Mouse (Mus musculus) midbrain, postnatal 0 days (tissue): ENCODE results near the gene Clca3a1. TPM values are rescaled to one million over a fixed set of nuclear protein-coding genes. Genes with fewer than 3 reads are reported as not detected.

ENCODE experiments used
- ATAC-seq: fragments of 200-750 bp; cut with Nextera tagmentation; 2 replicates; pipeline ENCODE4 v1.8.0; 2017; ENCODE audit warnings: moderate number of reproducible peaks, mild to moderate bottlenecking, moderate TSS enrichment, moderate library complexity; ENCODE audit not compliant: low FRiP score
- DNase-seq: peaks from one replicate; pipeline ENCODE4 v3.0.0-alpha.2; 2015; ENCODE audit warnings: low spot score
- H3K27ac ChIP-seq: fragments of 300-500 bp; sonication (generic); 2 replicates; pipeline ENCODE4 v1.5.1; 2014; ENCODE audit warnings: low read depth, mild to moderate bottlenecking, low read length, mixed read lengths
- H3K27me3 ChIP-seq: fragments of 300-500 bp; sonication (generic); 2 replicates; pipeline ENCODE4 v1.6.1; 2014; ENCODE audit warnings: low read length, control low read depth, mixed read lengths; ENCODE audit not compliant: insufficient read depth
- H3K36me3 ChIP-seq: fragments of 300-500 bp; sonication (generic); 2 replicates; pipeline ENCODE4 v1.6.1; 2014; ENCODE audit warnings: low read length, control low read depth, mixed read lengths; ENCODE audit not compliant: insufficient read depth
- H3K4me1 ChIP-seq: fragments of 300-500 bp; sonication (generic); 2 replicates; pipeline ENCODE4 v1.6.1; 2014; ENCODE audit warnings: mild to moderate bottlenecking, control low read depth, antibody characterized with exemption, low read length, mixed read lengths; ENCODE audit not compliant: insufficient read depth
- H3K4me2 ChIP-seq: fragments of 300-500 bp; sonication (generic); 2 replicates; pipeline ENCODE4 v1.6.1; 2014; ENCODE audit warnings: low read depth, mild to moderate bottlenecking, low read length, mixed read lengths; ENCODE audit not compliant: poor library complexity, severe bottlenecking
- H3K4me3 ChIP-seq: fragments of 300-500 bp; sonication (generic); 2 replicates; pipeline ENCODE4 v1.5.1; 2014; ENCODE audit warnings: low read depth, mild to moderate bottlenecking, low read length, moderate library complexity
- H3K9ac ChIP-seq: fragments of 300-500 bp; sonication (generic); replicated peaks from 2 replicates; pipeline ENCODE4 v1.6.1; 2014; ENCODE audit warnings: mild to moderate bottlenecking, low read length, moderate library complexity, mixed read lengths; ENCODE audit not compliant: poor library complexity, severe bottlenecking
- H3K9me3 ChIP-seq: fragments of 300-500 bp; sonication (generic); 2 replicates; pipeline ENCODE4 v1.6.1; 2016; ENCODE audit warnings: low read length, control low read depth
- CTCF ChIP-seq: IDR thresholded peaks from 2 replicates; pipeline ENCODE4 v1.5.1; 2016; ENCODE audit warnings: antibody characterized with exemption, mild to moderate bottlenecking
- whole genome bisulfite sequencing: fragments of 180-500 bp; shearing (Covaris S2); extraction: QIAGEN DNeasy Blood & Tissue Kit; methylation state at CpG from one replicate; pipeline ENCODE4 v1.1.7; 2014; 5-methylcytosine and 5-hydroxymethylcytosine counted together
- polyA plus RNA-seq: library from polyadenylated mRNA; unstranded; fragments of >200 nt; fragmentation: Nextera tagmentation; extraction: Ambion mirVana; gene quantifications from 2 replicates; pipeline ENCODE4 v1.2.1, GENCODE M21; 2015
- total RNA-seq: library from RNA; depleted of rRNA; stranded (reverse); fragments of >200 nt; gene quantifications from 2 replicates; pipeline ENCODE4 v1.2.3, GENCODE M21; 2014

The Clca3a1 gene
- total and polyA plus RNA-seq, 2 experiments from 2014 or later, result 0.27 to 1.4 TPM

DNA sequence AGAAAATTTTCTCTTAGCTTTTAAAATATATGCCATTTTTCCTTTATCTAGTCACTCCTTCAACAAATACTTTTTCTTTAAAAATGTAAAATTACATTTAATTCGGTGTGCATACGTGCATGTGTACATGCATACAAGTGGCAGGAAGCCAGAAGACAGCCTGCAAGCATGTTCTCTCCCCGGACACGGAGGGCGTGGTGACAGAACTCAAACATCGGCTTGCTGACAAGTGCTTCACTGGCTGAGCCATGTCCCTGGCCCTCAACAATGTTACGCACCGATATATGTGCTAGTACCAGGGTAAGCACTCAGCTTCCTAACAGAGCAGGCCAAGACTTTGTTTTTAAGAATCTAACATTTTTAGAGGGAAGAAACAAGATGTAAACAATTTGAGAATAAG, 46.2 kb downstream of the Clca3a1 start:
- WGBS, result 85% methylated on average over 8 of the region's 8 CpGs
- Histone ChIP-seq H3K4me1 (peaks cover 6% of the 10 kb centered on the region), H3K27ac (no peak overlapping the region), H3K4me2 (no peak overlapping the region), H3K36me3 (peaks cover 6% of the 10 kb centered on the region; the same call in 1 of the 2 replicates), H3K9ac (no peak overlapping the region), H3K27me3 (no peaks in the 10 kb centered on the region), H3K9me3 (no peaks in the 10 kb centered on the region), H3K4me3 (no peak overlapping the region)
- ATAC-seq (no peak), DNase-seq (no peak)
- no peak for TF ChIP-seq CTCF

DNA sequence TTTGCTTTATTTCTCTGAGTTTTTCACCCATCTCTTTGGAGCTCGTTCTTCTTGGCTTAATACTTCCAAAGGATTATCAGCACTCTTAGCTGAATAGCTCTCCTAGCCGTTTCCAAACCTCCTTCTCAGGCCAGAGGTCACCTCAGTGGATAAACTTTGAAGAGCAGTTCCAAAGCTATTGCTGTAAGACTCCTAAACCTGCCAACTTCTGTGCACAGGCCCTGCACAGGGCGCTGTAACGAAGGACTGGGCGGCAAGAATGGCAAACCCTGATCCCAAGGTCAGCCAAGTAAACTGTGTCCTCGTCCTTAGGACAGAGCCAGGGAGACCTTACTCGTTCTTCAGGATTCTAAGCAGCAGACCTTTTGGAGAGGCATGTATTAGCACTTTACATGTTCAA, 46.7 kb downstream of the Clca3a1 start:
- H3K4me1 ChIP-seq, result peaks cover 6% of the 10 kb centered on the region
- peaks cover 9% of the 10 kb centered on the region; the same call in 1 of the 2 replicates for H3K36me3 ChIP-seq
- DNase-seq (no peak), ATAC-seq (no peak)
- no peak overlapping the region for H3K9ac ChIP-seq
- no peak overlapping the region for H3K27ac ChIP-seq
- no peak overlapping the region for H3K4me3 ChIP-seq
- no peaks in the 10 kb centered on the region for H3K9me3 ChIP-seq
- no peak overlapping the region for H3K4me2 ChIP-seq
- WGBS, result 53% methylated on average over 7 of the region's 7 CpGs
- no peaks in the 10 kb centered on the region for H3K27me3 ChIP-seq
- no peak for TF ChIP-seq CTCF

DNA sequence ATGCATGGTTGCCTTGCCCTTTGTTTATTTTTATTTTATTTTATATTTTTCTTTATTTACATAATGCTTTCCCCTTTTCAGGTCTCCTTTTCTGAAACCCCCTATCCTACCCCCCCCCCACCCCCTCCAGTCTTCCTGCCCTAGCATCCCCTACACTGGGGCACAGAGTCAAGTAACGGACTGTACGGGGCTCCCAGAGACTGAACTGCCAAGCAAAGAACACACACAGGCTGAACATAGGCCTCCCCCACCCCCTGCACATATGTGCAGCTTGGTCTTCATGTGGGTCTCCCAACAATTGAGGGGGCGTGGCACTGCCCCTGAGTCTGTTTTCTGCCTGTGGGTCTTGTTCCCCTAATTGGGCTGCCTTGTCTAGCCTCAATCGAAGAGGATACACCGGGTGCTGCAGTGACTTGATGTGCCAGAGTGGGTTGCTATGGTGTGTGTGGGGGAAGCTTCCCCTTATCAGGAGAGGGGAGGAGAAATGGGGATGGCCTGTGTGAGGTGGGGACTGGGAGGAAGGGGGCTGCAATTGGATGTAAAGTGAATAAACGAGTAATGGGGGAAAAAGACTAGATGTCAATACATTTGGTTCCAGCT, 49.1 kb downstream of the Clca3a1 start:
- DNase-seq, result no peak

DNA sequence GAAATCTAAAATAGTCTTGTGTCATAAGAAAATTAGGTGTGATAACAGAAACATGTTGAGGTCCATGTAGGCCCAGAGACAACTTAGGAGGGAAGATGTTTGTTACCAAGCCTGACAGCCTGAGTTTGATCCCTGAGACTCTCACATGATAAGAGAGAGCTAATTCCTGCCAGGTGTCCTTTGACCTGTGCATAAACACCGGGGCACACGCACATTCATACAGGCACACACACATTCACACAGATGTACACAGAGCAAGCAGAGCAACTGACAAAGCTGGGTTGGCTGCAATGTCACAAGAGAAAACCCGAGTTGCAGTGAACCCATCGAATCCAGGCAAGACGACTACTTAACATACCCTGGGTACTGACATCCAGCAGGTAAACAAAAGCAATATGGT, 52.2 kb downstream of the Clca3a1 start:
- Histone ChIP-seq H3K36me3 (peaks cover 22% of the 10 kb centered on the region), H3K4me2 (no peak overlapping the region), H3K4me1 (no peaks in the 10 kb centered on the region), H3K4me3 (no peak overlapping the region), H3K27me3 (no peaks in the 10 kb centered on the region), H3K9ac (no peak overlapping the region), H3K9me3 (no peaks in the 10 kb centered on the region), H3K27ac (no peak overlapping the region)
- DNase-seq (no peak), ATAC-seq (no peak)
- 94% methylated on average over 5 of the region's 5 CpGs for WGBS
- TF ChIP-seq CTCF, result no peak

More for the DNA sequence above, 49.1 kb downstream of the Clca3a1 start:
- Histone ChIP-seq H3K4me1 (no peaks in the 10 kb centered on the region), H3K27me3 (no peaks in the 10 kb centered on the region), H3K4me2 (no peak overlapping the region), H3K36me3 (peaks cover 19% of the 10 kb centered on the region), H3K9ac (no peak overlapping the region), H3K9me3 (no peaks in the 10 kb centered on the region), H3K27ac (no peak overlapping the region), H3K4me3 (no peak overlapping the region)
- 80% methylated on average over 6 of the region's 6 CpGs for WGBS
- no peak for TF ChIP-seq CTCF
- ATAC-seq, result no peak

DNA sequence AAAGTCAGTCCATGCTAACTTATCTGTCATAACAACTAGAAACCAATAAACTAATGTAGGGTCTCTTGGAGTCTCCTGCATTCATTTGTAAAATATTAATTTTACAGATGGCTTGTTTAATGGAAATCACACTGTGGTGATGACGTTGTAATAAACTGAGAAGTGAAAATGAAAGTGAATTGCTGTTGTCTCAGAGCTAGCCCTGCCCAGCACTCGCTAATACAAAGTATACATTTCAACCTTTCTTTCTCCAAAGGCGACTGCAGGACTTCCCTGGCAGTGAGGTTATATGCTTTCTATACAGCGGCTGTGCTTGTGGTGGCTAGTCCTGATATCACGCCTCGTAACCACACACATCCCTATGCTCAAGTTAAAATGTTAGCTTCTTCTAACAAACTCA, 56.8 kb downstream of the Clca3a1 start:
- WGBS, result 94% methylated on average over 6 of the region's 6 CpGs
- H3K36me3 ChIP-seq, result peaks cover 12% of the 10 kb centered on the region
- H3K9ac ChIP-seq, result no peak overlapping the region
- no peak for ATAC-seq
- no peaks in the 10 kb centered on the region for H3K4me1 ChIP-seq
- TF ChIP-seq CTCF, result no peak
- no peak overlapping the region for H3K27ac ChIP-seq
- H3K4me2 ChIP-seq, result no peak overlapping the region
- no peaks in the 10 kb centered on the region for H3K9me3 ChIP-seq
- no peak overlapping the region for H3K4me3 ChIP-seq
- H3K27me3 ChIP-seq, result no peaks in the 10 kb centered on the region
- DNase-seq, result no peak

DNA sequence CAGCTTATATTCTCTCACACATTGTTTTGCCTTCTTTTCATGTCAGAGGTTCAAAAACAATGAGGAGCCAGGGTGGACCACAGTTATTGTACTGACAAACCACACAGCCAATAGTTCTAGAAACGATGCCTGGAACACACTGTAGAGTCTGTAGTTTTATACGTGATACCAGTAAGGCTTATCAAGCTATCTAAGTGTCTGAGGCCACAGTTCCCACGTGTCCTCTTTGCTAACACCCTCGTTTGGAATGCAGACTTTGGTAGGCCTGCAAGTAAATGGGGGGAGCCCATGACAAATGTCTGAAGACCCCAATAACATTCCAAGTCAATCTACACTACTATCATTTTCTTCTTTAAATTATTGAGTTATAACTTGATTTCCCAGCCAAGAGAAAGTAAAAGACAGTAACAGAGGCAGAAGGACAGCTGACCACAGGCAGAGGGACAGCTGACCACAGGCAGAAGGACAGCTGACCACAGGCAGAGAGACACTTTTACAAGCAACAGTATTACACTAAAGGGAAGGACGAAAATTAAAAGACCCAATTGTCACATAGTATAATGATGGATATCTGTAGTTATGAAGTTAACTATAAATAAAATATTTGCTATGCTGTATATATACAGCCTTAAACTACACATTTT, 61.9 kb downstream of the Clca3a1 start:
- H3K4me2 ChIP-seq, result no peak overlapping the region
- DNase-seq (no peak), ATAC-seq (no peak)
- H3K9ac ChIP-seq, result no peak overlapping the region
- no peaks in the 10 kb centered on the region for H3K9me3 ChIP-seq
- no peak overlapping the region for H3K27ac ChIP-seq
- whole genome bisulfite sequencing, result 92% methylated on average over 5 of the region's 5 CpGs
- no peaks in the 10 kb centered on the region for H3K4me1 ChIP-seq
- no peaks in the 10 kb centered on the region for H3K27me3 ChIP-seq
- no peak overlapping the region for H3K4me3 ChIP-seq
- peaks cover 30% of the 10 kb centered on the region for H3K36me3 ChIP-seq
- no peak for TF ChIP-seq CTCF
